Mouse (Mus musculus) heart, postnatal 0 days (tissue): ENCODE measurements around the gene Actr5. TPM values are rescaled to one million over a fixed set of nuclear protein-coding genes. Genes with fewer than 3 reads are reported as not detected.

ENCODE experiments used
- ATAC-seq: fragments of 200-750 bp; cut with Nextera tagmentation; 2 replicates; pipeline ENCODE4 v1.8.0; 2017; ENCODE audit warnings: low read depth, moderate number of reproducible peaks, moderate library complexity; ENCODE audit not compliant: insufficient read depth
- DNase-seq: peaks from one replicate; pipeline ENCODE4 v3.0.0-alpha.2; 2016; ENCODE audit warnings: low spot score
- H3K27ac ChIP-seq: fragments of 300-500 bp; sonication (generic); 2 replicates; pipeline ENCODE4 v1.5.1; 2014; ENCODE audit warnings: low read depth, mild to moderate bottlenecking
- H3K27me3 ChIP-seq: fragments of 300-500 bp; sonication (generic); 2 replicates; pipeline ENCODE4 v1.6.1; 2014; ENCODE audit warnings: low read length, mixed read lengths; ENCODE audit not compliant: control insufficient read depth, insufficient read depth
- H3K36me3 ChIP-seq: fragments of 300-500 bp; sonication (generic); replicated peaks from 2 replicates; pipeline ENCODE4 v1.6.1; 2014; ENCODE audit warnings: low read length, mixed read lengths; ENCODE audit not compliant: control insufficient read depth, insufficient read depth
- H3K4me1 ChIP-seq: fragments of 300-500 bp; sonication (generic); 2 replicates; pipeline ENCODE4 v1.6.1; 2014; ENCODE audit warnings: antibody characterized with exemption; ENCODE audit not compliant: control insufficient read depth, insufficient read depth
- H3K4me2 ChIP-seq: fragments of 300-500 bp; sonication (generic); 2 replicates; pipeline ENCODE4 v1.6.1; 2014; ENCODE audit warnings: low read depth, mild to moderate bottlenecking, low read length, moderate library complexity
- H3K4me3 ChIP-seq: fragments of 300-500 bp; sonication (generic); 2 replicates; pipeline ENCODE4 v1.5.1; 2014; ENCODE audit warnings: low read depth, low read length
- H3K9ac ChIP-seq: fragments of 300-500 bp; sonication (generic); replicated peaks from 2 replicates; pipeline ENCODE4 v1.6.1; 2014; ENCODE audit warnings: low read depth, low read length, mixed read lengths
- H3K9me3 ChIP-seq: fragments of 300-500 bp; sonication (generic); replicated peaks from 2 replicates; pipeline ENCODE4 v1.6.1; 2016; ENCODE audit warnings: low read length; ENCODE audit not compliant: control insufficient read depth
- CTCF ChIP-seq: IDR thresholded peaks from 2 replicates; pipeline ENCODE4 v1.5.1; 2016; ENCODE audit warnings: antibody characterized with exemption, control low read depth, low read depth
- EP300 ChIP-seq: IDR thresholded peaks from 2 replicates; pipeline ENCODE4 v1.6.1; 2016; ENCODE audit warnings: antibody characterized with exemption, low read depth
- WGBS: fragments of 180-500 bp; shearing (Covaris S2); extraction: QIAGEN DNeasy Blood & Tissue Kit; methylation state at CpG from one replicate; pipeline ENCODE4 v1.1.7; 2014; 5-methylcytosine and 5-hydroxymethylcytosine counted together
- polyA plus RNA-seq: library from polyadenylated mRNA; unstranded; fragments of >200 nt; fragmentation: Nextera tagmentation; extraction: Ambion mirVana; gene quantifications from 2 replicates; pipeline ENCODE4 v1.2.1, GENCODE M21; 2015
- total RNA-seq: library from RNA; depleted of rRNA; stranded (reverse); fragments of >200 nt; gene quantifications from 2 replicates; pipeline ENCODE4 v1.2.3, GENCODE M21; 2014; ENCODE audit warnings: low replicate concordance

The Actr5 gene
- total and polyA plus RNA-seq, 2 experiments from 2014 or later, result 3.8 to 10.8 TPM

DNA sequence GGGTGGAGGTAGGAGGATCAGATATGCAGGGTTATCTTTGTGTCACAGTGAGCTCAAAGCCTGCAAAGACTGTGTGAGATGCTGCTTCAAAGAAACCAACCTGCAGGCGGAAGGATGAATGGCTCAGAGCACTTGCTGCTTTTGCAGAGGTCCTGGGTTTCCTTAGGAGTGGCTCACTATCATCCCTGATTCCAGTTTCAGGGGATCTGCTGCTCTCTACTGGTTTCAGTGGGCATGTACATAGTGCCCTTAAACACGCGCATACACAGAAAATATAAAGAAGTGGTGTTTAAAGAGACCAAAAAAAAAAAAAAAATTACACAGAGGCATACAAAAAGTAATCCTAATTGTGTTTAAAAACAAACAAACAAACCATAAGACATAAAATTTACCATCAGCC, 4.2 kb downstream of the Actr5 start:
- H3K4me3 ChIP-seq, result no peak overlapping the region
- 71% methylated on average over 3 of the region's 3 CpGs for WGBS
- H3K4me1 ChIP-seq, result peaks cover 4% of the 10 kb centered on the region; the same call in 1 of the 2 replicates
- H3K4me2 ChIP-seq, result no peak overlapping the region
- H3K9me3 ChIP-seq, result no peaks in the 10 kb centered on the region
- no peak overlapping the region for H3K9ac ChIP-seq
- ATAC-seq (no peak), DNase-seq (no peak)
- TF ChIP-seq CTCF, result peak; percentile 28; the same call in 1 of the 2 replicates
- TF ChIP-seq EP300, result no peak
- H3K36me3 ChIP-seq, result peaks cover 68% of the 10 kb centered on the region
- no peak overlapping the region for H3K27ac ChIP-seq
- H3K27me3 ChIP-seq, result no peaks in the 10 kb centered on the region

GRCm38 (mm10) chr2:158629414-158629813, 4.7 kb downstream of the Actr5 start:
- peaks cover 4% of the 10 kb centered on the region; the same call in 1 of the 2 replicates for H3K4me1 ChIP-seq
- H3K4me2 ChIP-seq, result no peak overlapping the region
- H3K27me3 ChIP-seq, result no peaks in the 10 kb centered on the region
- WGBS, result 57% methylated on average over 1 of the region's 1 CpGs
- H3K27ac ChIP-seq, result no peak overlapping the region
- ATAC-seq (no peak), DNase-seq (no peak)
- H3K9ac ChIP-seq, result no peak overlapping the region
- peaks cover 70% of the 10 kb centered on the region for H3K36me3 ChIP-seq
- TF ChIP-seq EP300 (no peak), CTCF (peak; percentile 69)
- no peaks in the 10 kb centered on the region for H3K9me3 ChIP-seq
- no peak overlapping the region for H3K4me3 ChIP-seq

- no peak overlapping the region for H3K27ac ChIP-seq
- no peak overlapping the region for H3K9ac ChIP-seq
- no peaks in the 10 kb centered on the region for H3K9me3 ChIP-seq
- DNase-seq (no peak), ATAC-seq (no peak)
- no peaks in the 10 kb centered on the region for H3K27me3 ChIP-seq
- no peaks in the 10 kb centered on the region for H3K4me1 ChIP-seq
- H3K36me3 ChIP-seq, result peaks cover 90% of the 10 kb centered on the region
- H3K4me2 ChIP-seq, result no peak overlapping the region
- TF ChIP-seq EP300, result no peak
- TF ChIP-seq CTCF, result no peak
- WGBS, result 76% methylated on average over 5 of the region's 5 CpGs
- no peak overlapping the region for H3K4me3 ChIP-seq
Observed at GRCm38 (mm10) chr2:158631873-158632272, 7.2 kb downstream of the Actr5 start.

DNA sequence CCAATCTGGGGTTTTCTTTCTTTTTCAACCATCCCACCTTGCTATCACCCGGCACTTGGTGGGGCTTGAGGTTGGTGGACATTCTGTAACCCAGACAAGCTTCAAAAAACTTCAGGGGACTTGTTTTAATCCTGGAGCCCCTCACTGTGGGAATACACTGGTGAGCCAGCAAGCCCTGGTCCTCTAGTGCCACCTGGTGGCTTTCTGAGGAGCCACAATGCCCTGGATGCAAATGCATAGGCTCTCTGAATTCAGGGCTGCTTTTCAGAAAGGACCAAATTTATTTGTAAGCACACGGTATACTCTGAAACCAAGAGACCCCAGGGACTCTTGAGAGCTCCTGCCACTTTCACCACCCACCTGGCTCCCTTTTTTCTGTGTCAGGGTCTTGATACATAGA, 17.2 kb downstream of the Actr5 start:
- peak; percentile 92 for TF ChIP-seq CTCF
- no peak for TF ChIP-seq EP300
- WGBS, result 13% methylated on average over 2 of the region's 2 CpGs
- Histone ChIP-seq H3K9me3 (peaks cover 5% of the 10 kb centered on the region), H3K4me3 (no peak overlapping the region), H3K27ac (no peak overlapping the region), H3K4me2 (no peak overlapping the region), H3K27me3 (no peaks in the 10 kb centered on the region), H3K36me3 (peaks cover 39% of the 10 kb centered on the region), H3K4me1 (no peaks in the 10 kb centered on the region), H3K9ac (no peak overlapping the region)
- DNase-seq (peak; percentile 52), ATAC-seq (no peak; the same call in 1 of the 2 replicates)

GRCm38 (mm10) chr2:158642587-158642986, 17.9 kb downstream of the Actr5 start:
- H3K4me3 ChIP-seq, result no peak overlapping the region
- no peaks in the 10 kb centered on the region for H3K4me1 ChIP-seq
- DNase-seq (no peak), ATAC-seq (no peak)
- no peak for TF ChIP-seq CTCF
- TF ChIP-seq EP300, result no peak
- no peak overlapping the region for H3K4me2 ChIP-seq
- H3K9ac ChIP-seq, result no peak overlapping the region
- H3K27ac ChIP-seq, result no peak overlapping the region
- peaks cover 5% of the 10 kb centered on the region for H3K9me3 ChIP-seq
- no peaks in the 10 kb centered on the region for H3K27me3 ChIP-seq
- WGBS, result 89% methylated on average over 2 of the region's 2 CpGs
- peaks cover 31% of the 10 kb centered on the region for H3K36me3 ChIP-seq

DNA sequence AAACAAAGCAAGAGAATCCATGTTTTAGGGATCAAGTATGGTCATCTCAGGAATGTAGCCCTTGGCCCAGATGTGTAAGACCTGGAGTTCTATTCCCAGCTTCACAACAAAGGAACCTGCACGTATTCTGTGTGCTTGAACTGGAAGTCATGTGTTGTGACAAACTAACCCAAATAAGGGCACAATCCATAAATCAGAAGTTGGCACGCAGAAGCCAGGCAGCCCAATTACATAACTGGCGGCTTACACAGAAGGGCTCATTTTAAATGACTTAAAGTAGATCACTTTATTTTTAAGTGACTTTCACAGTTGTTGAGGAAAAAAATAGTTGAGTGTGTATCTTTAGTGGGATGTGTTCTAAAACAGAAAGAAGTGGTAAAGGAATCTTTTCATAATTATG, 19.1 kb downstream of the Actr5 start:
- H3K27me3 ChIP-seq, result no peaks in the 10 kb centered on the region
- H3K4me3 ChIP-seq, result no peak overlapping the region
- H3K9ac ChIP-seq, result no peak overlapping the region
- no peak overlapping the region for H3K27ac ChIP-seq
- no peak overlapping the region for H3K4me2 ChIP-seq
- no peaks in the 10 kb centered on the region for H3K4me1 ChIP-seq
- H3K9me3 ChIP-seq, result peaks cover 5% of the 10 kb centered on the region
- no peak for TF ChIP-seq CTCF
- no peak for TF ChIP-seq EP300
- whole genome bisulfite sequencing, result 86% methylated on average over 3 of the region's 3 CpGs
- ATAC-seq (no peak), DNase-seq (no peak)
- peaks cover 19% of the 10 kb centered on the region for H3K36me3 ChIP-seq
